Mouse (Mus musculus) heart, embryonic 12.5 days (tissue): ENCODE measurements around the gene Msh4. TPM values are rescaled to one million over a fixed set of nuclear protein-coding genes. Genes with fewer than 3 reads are reported as not detected.
A peak's percentile ranks its signal among the peaks of the same experiment; 100 is the strongest.

Experiments used
- ATAC-seq: fragments of 200-750 bp; cut with Nextera tagmentation; 2 replicates; pipeline ENCODE4 v1.8.0; 2017; ENCODE audit warnings: moderate TSS enrichment, moderate library complexity; ENCODE audit not compliant: insufficient number of reproducible peaks, low FRiP score
- H3K27ac ChIP-seq: fragments of 300-500 bp; sonication (generic); 2 replicates; pipeline ENCODE4 v1.5.1; 2016; ENCODE audit warnings: mild to moderate bottlenecking, moderate library complexity; ENCODE audit not compliant: poor library complexity, severe bottlenecking
- H3K27me3 ChIP-seq: fragments of 300-500 bp; sonication (generic); replicated peaks from 2 replicates; pipeline ENCODE4 v1.6.1; 2016; ENCODE audit warnings: mild to moderate bottlenecking, moderate library complexity
- H3K36me3 ChIP-seq: fragments of 300-500 bp; sonication (generic); 2 replicates; pipeline ENCODE4 v1.6.1; 2016; ENCODE audit warnings: mild to moderate bottlenecking, moderate library complexity
- H3K4me1 ChIP-seq: fragments of 300-500 bp; sonication (generic); replicated peaks from 2 replicates; pipeline ENCODE4 v1.6.1; 2016; ENCODE audit warnings: mild to moderate bottlenecking
- H3K4me2 ChIP-seq: fragments of 300-500 bp; sonication (generic); 2 replicates; pipeline ENCODE4 v1.6.1; 2016; ENCODE audit warnings: mild to moderate bottlenecking, moderate library complexity
- H3K4me3 ChIP-seq: fragments of 300-500 bp; sonication (generic); 2 replicates; pipeline ENCODE4 v1.5.1; 2016; ENCODE audit warnings: mild to moderate bottlenecking
- H3K9ac ChIP-seq: fragments of 300-500 bp; sonication (generic); 2 replicates; pipeline ENCODE4 v1.6.1; 2016; ENCODE audit warnings: mild to moderate bottlenecking, moderate library complexity
- H3K9me3 ChIP-seq: fragments of 300-500 bp; sonication (generic); replicated peaks from 2 replicates; pipeline ENCODE4 v1.6.1; 2016; ENCODE audit warnings: mild to moderate bottlenecking, moderate library complexity
- WGBS: fragments of 180-500 bp; shearing (Covaris S2); methylation state at CpG from one replicate; pipeline ENCODE4 v1.1.7; 2016; 5-methylcytosine and 5-hydroxymethylcytosine counted together
- polyA plus RNA-seq: library from polyadenylated mRNA; unstranded; fragments of >200 nt; fragmentation: Nextera tagmentation; extraction: Ambion mirVana; gene quantifications from 2 replicates; pipeline ENCODE4 v1.2.1, GENCODE M21; 2016

Msh4 gene
- polyA plus RNA-seq, 1 experiment from 2014 or later: 0.05 TPM

DNA sequence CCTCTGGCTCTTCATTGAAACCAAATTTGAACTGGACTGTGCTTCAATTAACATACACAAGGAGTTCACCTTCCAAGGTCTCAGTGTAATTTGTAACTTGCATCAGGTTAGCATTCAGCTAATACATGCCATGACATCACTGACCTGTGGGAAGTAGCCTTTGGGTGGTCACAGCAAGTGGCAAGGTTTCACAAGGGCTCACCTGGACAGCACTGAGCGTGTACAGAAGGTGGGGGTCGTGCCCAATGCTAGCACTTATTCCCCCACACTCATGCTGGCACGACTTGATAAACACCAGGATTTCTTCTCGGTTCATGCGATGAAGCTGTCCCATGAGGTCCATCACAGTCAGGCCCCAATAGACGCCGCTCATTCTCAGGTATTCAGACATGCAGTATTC, 4.6 kb upstream of the Msh4 start:
- Histone ChIP-seq H3K4me1 (peaks cover 41% of the 10 kb centered on the region), H3K4me3 (peak overlapping the region; percentile 90), H3K9me3 (no peaks in the 10 kb centered on the region), H3K27me3 (no peaks in the 10 kb centered on the region), H3K9ac (peak overlapping the region; percentile 99), H3K36me3 (peaks cover 58% of the 10 kb centered on the region), H3K27ac (peak overlapping the region; percentile 93; the same call in 1 of the 2 replicates), H3K4me2 (peak overlapping the region; percentile 84)
- 60% methylated on average over 7 of the region's 7 CpGs for WGBS
- ATAC-seq: no peak

DNA sequence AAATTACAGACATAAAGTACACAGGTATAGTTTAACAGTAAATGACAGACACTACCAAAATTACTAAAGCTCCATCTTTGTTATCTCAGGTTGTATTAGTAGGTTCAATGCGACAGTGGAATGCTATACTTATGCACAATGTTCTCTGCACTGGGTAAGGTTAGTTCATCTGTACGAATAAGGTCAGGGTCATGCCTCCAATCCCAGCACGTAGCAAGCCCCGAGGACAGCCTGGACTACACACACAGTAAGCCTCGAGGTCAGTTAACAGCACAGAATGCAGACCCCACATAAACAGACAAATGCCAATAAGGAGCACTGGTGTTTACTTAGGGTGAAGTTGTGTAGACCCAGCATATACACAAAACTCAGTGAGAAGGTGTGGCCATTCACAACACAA, 3.0 kb upstream of the Msh4 start:
- 74% methylated on average over 5 of the region's 5 CpGs for WGBS
- H3K4me1 ChIP-seq: peaks cover 40% of the 10 kb centered on the region
- peaks cover 74% of the 10 kb centered on the region for H3K36me3 ChIP-seq
- peak overlapping the region; percentile 84; the same call in 1 of the 2 replicates for H3K4me2 ChIP-seq
- H3K27ac ChIP-seq: 0 out of 2 replicates have a peak overlapping the region, but pooled peaks have one; percentile 14
- no peak overlapping the region; the same call in 1 of the 2 replicates for H3K4me3 ChIP-seq
- H3K9me3 ChIP-seq: no peaks in the 10 kb centered on the region
- H3K27me3 ChIP-seq: no peaks in the 10 kb centered on the region
- no peak for ATAC-seq
- H3K9ac ChIP-seq: no peak overlapping the region

DNA sequence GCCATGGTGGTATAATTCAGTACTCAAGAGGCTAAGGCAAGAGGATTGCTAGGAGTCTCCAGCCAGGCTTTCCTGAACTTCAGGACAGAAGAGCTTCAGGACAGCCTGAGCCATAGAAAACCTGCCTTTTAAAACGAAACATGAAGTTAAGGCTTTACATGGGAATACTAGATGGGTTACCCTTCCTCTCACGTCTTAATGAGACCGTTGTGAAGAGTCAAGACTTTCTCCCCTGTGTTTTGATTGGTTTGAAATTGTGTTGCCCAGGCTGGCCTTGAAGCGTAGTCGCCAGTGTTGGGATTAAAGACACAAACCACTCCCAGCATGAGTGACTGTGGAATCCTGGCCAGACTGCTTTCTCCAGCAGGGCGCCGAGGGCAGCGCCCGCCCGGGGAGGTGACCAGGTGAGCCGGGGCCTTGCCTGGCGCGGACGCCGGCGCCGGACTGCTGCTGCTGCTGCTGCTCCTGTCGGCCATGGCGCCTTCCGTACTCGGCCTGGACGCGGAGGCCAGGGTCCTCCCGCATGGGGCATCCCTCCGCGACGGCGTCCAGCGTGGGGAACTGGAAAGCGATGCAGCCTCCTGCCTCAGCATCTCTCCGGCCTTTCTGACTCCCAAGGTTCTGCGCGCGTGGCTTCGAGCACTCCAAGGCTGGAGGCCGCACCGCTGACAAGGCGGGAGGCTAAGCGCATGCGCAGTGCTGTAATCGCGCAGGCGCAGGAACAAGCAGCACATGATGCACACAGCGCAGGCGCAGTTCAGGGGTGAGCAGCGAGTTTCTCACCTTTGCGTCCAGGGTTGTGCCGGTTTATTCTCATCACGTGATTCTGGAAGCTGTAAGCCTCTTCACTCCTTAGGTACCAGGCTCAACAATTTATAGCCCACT, 445 bp downstream of the Msh4 start:
- no peak overlapping the region; the same call in 1 of the 2 replicates for H3K27ac ChIP-seq
- 79% methylated on average over 49 of the region's 49 CpGs for WGBS
- H3K27me3 ChIP-seq: no peaks in the 10 kb centered on the region
- no peaks in the 10 kb centered on the region for H3K9me3 ChIP-seq
- H3K4me2 ChIP-seq: no peak overlapping the region
- H3K9ac ChIP-seq: no peak overlapping the region
- ATAC-seq: peak; percentile 24; the same call in 1 of the 2 replicates
- H3K4me1 ChIP-seq: peaks cover 35% of the 10 kb centered on the region
- H3K36me3 ChIP-seq: peaks cover 72% of the 10 kb centered on the region
- H3K4me3 ChIP-seq: no peak overlapping the region

DNA sequence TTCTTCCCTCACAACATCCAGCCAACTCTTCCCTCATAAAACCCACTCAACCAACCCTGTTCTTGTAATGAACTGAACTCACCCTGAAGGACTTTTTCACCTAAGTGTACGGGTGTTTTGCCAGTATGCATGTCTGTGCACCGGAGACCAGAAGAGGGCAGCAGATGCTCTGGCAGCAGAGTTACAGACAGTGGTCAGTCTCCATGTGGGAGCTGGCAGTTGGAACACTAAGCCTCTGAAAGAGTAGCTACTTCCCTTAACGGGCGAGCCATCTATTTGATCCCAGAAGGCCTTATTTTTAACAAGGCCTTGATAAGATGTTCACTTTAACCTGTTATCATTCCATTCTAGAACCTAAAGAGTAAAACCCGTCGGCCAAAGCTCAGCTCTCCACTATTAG, 1.4 kb downstream of the Msh4 start:
- H3K9me3 ChIP-seq: no peaks in the 10 kb centered on the region
- H3K4me2 ChIP-seq: no peak overlapping the region
- no peak overlapping the region for H3K9ac ChIP-seq
- no peaks in the 10 kb centered on the region for H3K27me3 ChIP-seq
- WGBS: 59% methylated on average over 6 of the region's 6 CpGs
- H3K27ac ChIP-seq: no peak overlapping the region
- peaks cover 63% of the 10 kb centered on the region for H3K36me3 ChIP-seq
- H3K4me3 ChIP-seq: no peak overlapping the region
- H3K4me1 ChIP-seq: peaks cover 26% of the 10 kb centered on the region
- no peak; the same call in 1 of the 2 replicates for ATAC-seq

DNA sequence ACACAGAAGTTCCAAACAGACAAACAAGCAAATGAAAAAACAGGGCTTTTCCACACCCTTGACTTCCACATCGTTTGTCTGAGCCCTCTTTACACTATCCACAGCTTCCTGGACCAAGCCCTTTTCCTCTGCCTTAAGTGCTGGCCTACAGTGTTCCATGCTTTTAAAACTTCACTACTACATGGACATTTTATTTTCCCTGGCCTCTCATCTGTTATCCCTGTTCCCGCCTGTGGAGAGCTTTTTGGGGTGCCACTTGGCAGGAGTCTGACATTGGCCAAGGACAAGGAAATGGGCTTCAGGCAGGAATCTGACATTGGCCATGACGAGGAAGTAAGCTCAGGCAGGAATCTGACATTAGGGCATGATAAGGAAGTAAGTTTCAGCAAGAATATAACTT, 3.3 kb downstream of the Msh4 start:
- no peak overlapping the region for H3K9ac ChIP-seq
- no peaks in the 10 kb centered on the region for H3K9me3 ChIP-seq
- ATAC-seq: no peak
- H3K27ac ChIP-seq: no peak overlapping the region
- no peak overlapping the region for H3K4me3 ChIP-seq
- H3K36me3 ChIP-seq: peaks cover 44% of the 10 kb centered on the region
- no peaks in the 10 kb centered on the region for H3K27me3 ChIP-seq
- WGBS: 26% methylated on average over 3 of the region's 3 CpGs
- H3K4me1 ChIP-seq: peaks cover 8% of the 10 kb centered on the region
- H3K4me2 ChIP-seq: no peak overlapping the region

DNA sequence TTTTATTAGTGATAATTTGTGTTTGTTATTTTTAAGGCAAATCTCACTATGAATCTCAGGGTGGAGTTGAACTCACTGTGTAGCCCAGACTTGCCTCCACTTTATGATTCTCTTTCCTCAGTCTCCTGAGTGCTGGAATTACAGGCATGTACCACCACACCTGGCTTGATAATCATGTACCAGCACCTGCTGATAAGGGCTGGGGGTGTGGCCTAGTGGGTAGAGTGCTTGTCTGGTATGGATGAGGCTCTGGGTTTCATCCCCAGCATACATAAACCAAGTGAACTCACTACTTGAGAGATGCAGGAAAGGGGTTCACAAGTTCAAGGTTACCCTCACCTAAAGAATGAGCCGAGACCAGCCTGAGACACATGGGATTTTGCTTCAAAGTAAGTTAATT, 4.0 kb downstream of the Msh4 start:
- 58% methylated on average over 1 of the region's 1 CpGs for WGBS
- Histone ChIP-seq H3K36me3 (peaks cover 39% of the 10 kb centered on the region), H3K27me3 (no peaks in the 10 kb centered on the region), H3K27ac (no peak overlapping the region), H3K4me1 (peaks cover 8% of the 10 kb centered on the region), H3K4me2 (no peak overlapping the region), H3K9me3 (no peaks in the 10 kb centered on the region), H3K4me3 (no peak overlapping the region), H3K9ac (no peak overlapping the region)
- ATAC-seq: no peak

DNA sequence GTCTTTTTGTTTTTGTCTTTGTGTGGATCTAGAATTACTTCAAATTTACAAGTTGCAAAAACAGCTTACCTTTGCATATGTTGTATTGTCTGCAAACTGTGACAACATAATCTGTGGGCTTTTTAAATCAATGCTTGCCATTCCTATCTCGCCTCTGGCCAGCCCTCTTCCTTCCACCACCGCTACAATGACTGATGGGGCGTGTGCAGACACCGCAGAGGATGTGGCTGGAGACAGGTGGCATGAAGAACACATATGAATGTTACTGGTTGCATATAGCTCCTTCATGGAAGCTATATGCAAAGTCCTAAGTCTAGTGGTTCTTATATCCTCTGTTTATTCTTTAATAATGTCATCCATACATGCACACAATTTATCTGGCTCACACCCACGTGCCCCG, 8.7 kb downstream of the Msh4 start:
- no peak overlapping the region for H3K4me2 ChIP-seq
- H3K4me3 ChIP-seq: no peak overlapping the region
- no peak for ATAC-seq
- no peaks in the 10 kb centered on the region for H3K27me3 ChIP-seq
- H3K4me1 ChIP-seq: peaks cover 3% of the 10 kb centered on the region; the same call in 1 of the 2 replicates
- H3K9me3 ChIP-seq: no peaks in the 10 kb centered on the region
- 48% methylated on average over 6 of the region's 6 CpGs for WGBS
- H3K27ac ChIP-seq: no peak overlapping the region
- no peak overlapping the region for H3K9ac ChIP-seq
- no peaks in the 10 kb centered on the region for H3K36me3 ChIP-seq

DNA sequence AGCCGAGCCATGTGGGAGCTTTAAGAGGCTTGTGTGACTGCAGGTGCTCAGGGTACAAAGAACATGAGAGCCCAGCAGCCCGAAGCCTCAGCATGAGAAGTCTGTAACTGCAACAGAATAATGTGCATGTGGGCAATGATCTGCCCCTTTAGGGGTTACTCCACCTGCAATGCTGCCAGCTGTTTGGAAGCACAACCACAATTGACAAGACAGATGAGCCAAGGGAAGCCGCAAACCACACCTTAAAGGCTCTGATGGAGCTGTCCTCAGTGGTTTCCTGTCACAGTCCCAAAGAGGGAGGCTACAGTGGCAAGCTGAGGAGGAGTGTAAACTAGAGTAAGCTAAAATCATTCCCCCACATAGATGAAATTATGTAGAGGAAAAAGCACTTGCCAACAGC, 10.5 kb downstream of the Msh4 start:
- Histone ChIP-seq H3K27me3 (no peaks in the 10 kb centered on the region), H3K4me1 (no peaks in the 10 kb centered on the region), H3K4me2 (no peak overlapping the region), H3K27ac (no peak overlapping the region), H3K9me3 (no peaks in the 10 kb centered on the region), H3K9ac (no peak overlapping the region), H3K4me3 (no peak overlapping the region), H3K36me3 (no peaks in the 10 kb centered on the region)
- ATAC-seq: no peak
- WGBS: 86% methylated on average over 3 of the region's 3 CpGs

DNA sequence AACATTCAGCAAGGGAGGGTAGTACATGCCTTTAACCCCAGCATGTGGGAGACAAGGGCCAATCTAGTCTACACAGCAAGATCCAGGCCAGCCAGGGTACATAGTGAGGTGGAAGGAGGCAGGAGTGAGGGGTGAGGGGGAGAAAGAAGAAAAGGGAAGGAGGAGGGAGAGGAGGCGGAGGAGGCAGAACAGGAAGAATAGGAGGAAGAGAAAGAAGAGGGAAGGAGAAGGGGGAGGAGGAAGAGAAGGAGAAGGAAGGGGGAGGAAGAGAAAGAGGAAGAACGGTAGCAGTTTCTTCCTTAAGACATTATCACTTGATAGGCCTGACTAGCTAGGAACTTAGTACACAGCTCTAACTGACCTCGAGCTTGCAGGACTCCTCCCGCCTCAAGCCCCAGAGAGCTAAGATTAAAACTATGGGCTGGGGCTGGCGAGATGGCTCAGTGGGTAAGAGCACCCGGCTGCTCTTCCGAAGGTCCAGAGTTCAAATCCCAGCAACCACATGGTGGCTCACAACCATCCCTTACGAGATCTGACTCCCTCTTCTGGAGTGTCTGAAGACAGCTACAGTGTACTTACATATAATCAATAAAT, 16.7 kb downstream of the Msh4 start:
- Histone ChIP-seq H3K4me3 (no peak overlapping the region), H3K4me1 (no peaks in the 10 kb centered on the region), H3K9me3 (no peaks in the 10 kb centered on the region), H3K9ac (no peak overlapping the region), H3K27me3 (no peaks in the 10 kb centered on the region; the same call in 1 of the 2 replicates), H3K27ac (no peak overlapping the region), H3K36me3 (no peaks in the 10 kb centered on the region), H3K4me2 (no peak overlapping the region)
- no peak for ATAC-seq
- WGBS: 70% methylated on average over 7 of the region's 8 CpGs

DNA sequence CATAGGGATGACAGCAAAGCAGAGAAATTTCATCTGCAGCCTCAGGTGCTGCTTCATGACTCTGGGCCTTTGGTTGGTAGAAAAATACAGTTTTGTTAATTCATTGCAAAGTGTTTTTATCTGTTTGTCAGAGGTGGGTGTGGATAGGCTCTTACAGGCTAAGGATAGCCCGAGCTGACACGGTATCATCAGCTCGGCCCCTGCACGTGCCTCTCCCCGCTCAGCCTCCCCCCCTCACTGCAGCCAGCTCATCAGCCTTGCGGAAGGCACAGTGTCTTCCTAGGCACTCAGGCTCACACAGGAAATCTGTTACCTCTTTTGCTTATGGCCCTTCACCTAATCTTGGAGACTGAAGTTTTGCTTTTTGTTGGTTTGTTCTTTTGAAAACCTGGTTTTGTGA, 17.8 kb downstream of the Msh4 start:
- Histone ChIP-seq H3K27ac (no peak overlapping the region), H3K27me3 (no peaks in the 10 kb centered on the region; the same call in 1 of the 2 replicates), H3K4me3 (no peak overlapping the region), H3K9me3 (no peaks in the 10 kb centered on the region), H3K4me2 (no peak overlapping the region), H3K36me3 (no peaks in the 10 kb centered on the region), H3K9ac (no peak overlapping the region), H3K4me1 (no peaks in the 10 kb centered on the region)
- 37% methylated on average over 6 of the region's 6 CpGs for WGBS
- no peak for ATAC-seq

DNA sequence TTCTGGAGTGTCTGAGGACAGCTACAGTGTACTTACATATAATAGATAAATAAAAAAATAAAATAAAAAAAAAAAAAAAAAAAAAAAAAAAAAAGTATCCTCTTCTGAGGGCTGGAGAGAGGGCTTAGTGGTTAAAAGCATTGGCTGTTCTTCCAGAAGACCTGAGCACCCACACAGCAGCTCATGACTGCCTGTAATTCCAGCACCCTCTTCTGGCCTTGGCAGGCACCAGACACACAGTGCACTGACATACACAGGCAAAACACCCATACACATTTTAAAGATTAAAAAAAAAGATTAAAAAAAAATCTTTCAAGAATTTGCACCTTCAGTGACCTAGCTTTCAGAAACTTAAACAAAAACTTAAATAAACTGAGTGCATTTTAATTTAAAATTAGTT, 19.6 kb downstream of the Msh4 start:
- H3K9ac ChIP-seq: no peak overlapping the region
- no peaks in the 10 kb centered on the region for H3K36me3 ChIP-seq
- H3K9me3 ChIP-seq: no peaks in the 10 kb centered on the region
- no peaks in the 10 kb centered on the region for H3K4me1 ChIP-seq
- H3K4me3 ChIP-seq: no peak overlapping the region
- no peak overlapping the region for H3K27ac ChIP-seq
- no peaks in the 10 kb centered on the region; the same call in 1 of the 2 replicates for H3K27me3 ChIP-seq
- ATAC-seq: no peak
- no peak overlapping the region for H3K4me2 ChIP-seq
